Mouse (Mus musculus) heart, postnatal 0 days (tissue): ENCODE results near the gene Fam129b. TPM values are rescaled to one million over a fixed set of nuclear protein-coding genes. Genes with fewer than 3 reads are reported as not detected.
"Not testable (repeated sequence)": the region's sequence is repeated elsewhere in the genome, so short reads cannot be mapped to it uniquely, and the experiment has no call there.

ENCODE experiments used
- ATAC-seq: fragments of 200-750 bp; cut with Nextera tagmentation; 2 replicates; pipeline ENCODE4 v1.8.0; 2017; ENCODE audit warnings: low read depth, moderate number of reproducible peaks, moderate library complexity; ENCODE audit not compliant: insufficient read depth
- DNase-seq: peaks from one replicate; pipeline ENCODE4 v3.0.0-alpha.2; 2016; ENCODE audit warnings: low spot score
- H3K27ac ChIP-seq: fragments of 300-500 bp; sonication (generic); 2 replicates; pipeline ENCODE4 v1.5.1; 2014; ENCODE audit warnings: low read depth, mild to moderate bottlenecking
- H3K27me3 ChIP-seq: fragments of 300-500 bp; sonication (generic); 2 replicates; pipeline ENCODE4 v1.6.1; 2014; ENCODE audit warnings: low read length, mixed read lengths; ENCODE audit not compliant: control insufficient read depth, insufficient read depth
- H3K36me3 ChIP-seq: fragments of 300-500 bp; sonication (generic); replicated peaks from 2 replicates; pipeline ENCODE4 v1.6.1; 2014; ENCODE audit warnings: low read length, mixed read lengths; ENCODE audit not compliant: control insufficient read depth, insufficient read depth
- H3K4me1 ChIP-seq: fragments of 300-500 bp; sonication (generic); 2 replicates; pipeline ENCODE4 v1.6.1; 2014; ENCODE audit warnings: antibody characterized with exemption; ENCODE audit not compliant: control insufficient read depth, insufficient read depth
- H3K4me2 ChIP-seq: fragments of 300-500 bp; sonication (generic); 2 replicates; pipeline ENCODE4 v1.6.1; 2014; ENCODE audit warnings: low read depth, mild to moderate bottlenecking, low read length, moderate library complexity
- H3K4me3 ChIP-seq: fragments of 300-500 bp; sonication (generic); 2 replicates; pipeline ENCODE4 v1.5.1; 2014; ENCODE audit warnings: low read depth, low read length
- H3K9ac ChIP-seq: fragments of 300-500 bp; sonication (generic); replicated peaks from 2 replicates; pipeline ENCODE4 v1.6.1; 2014; ENCODE audit warnings: low read depth, low read length, mixed read lengths
- H3K9me3 ChIP-seq: fragments of 300-500 bp; sonication (generic); replicated peaks from 2 replicates; pipeline ENCODE4 v1.6.1; 2016; ENCODE audit warnings: low read length; ENCODE audit not compliant: control insufficient read depth
- CTCF ChIP-seq: IDR thresholded peaks from 2 replicates; pipeline ENCODE4 v1.5.1; 2016; ENCODE audit warnings: antibody characterized with exemption, control low read depth, low read depth
- EP300 ChIP-seq: IDR thresholded peaks from 2 replicates; pipeline ENCODE4 v1.6.1; 2016; ENCODE audit warnings: antibody characterized with exemption, low read depth
- WGBS: fragments of 180-500 bp; shearing (Covaris S2); extraction: QIAGEN DNeasy Blood & Tissue Kit; methylation state at CpG from one replicate; pipeline ENCODE4 v1.1.7; 2014; 5-methylcytosine and 5-hydroxymethylcytosine counted together
- polyA plus RNA-seq: library from polyadenylated mRNA; unstranded; fragments of >200 nt; fragmentation: Nextera tagmentation; extraction: Ambion mirVana; gene quantifications from 2 replicates; pipeline ENCODE4 v1.2.1, GENCODE M21; 2015
- total RNA-seq: library from RNA; depleted of rRNA; stranded (reverse); fragments of >200 nt; gene quantifications from 2 replicates; pipeline ENCODE4 v1.2.3, GENCODE M21; 2014; ENCODE audit warnings: low replicate concordance

Gene Fam129b
- total and polyA plus RNA-seq, 2 experiments from 2014 or later, result 25.3 to 60.1 TPM

GRCm38 (mm10) chr2:32846805-32847467 lies 29.0 kb upstream of the Fam129b start, which contains the start of gene Stxbp1:
Gene Stxbp1, minus strand, starts transcription at chr2:32847245.
- Histone ChIP-seq H3K4me1 (peaks cover 10% of the 10 kb centered on the region), H3K27me3 (peaks cover 5% of the 10 kb centered on the region; the same call in 1 of the 2 replicates), H3K9me3 (no peaks in the 10 kb centered on the region), H3K4me3 (peak within 1 kb of the TSS; percentile 83), H3K27ac (peak within 1 kb of the TSS; percentile 84), H3K9ac (peak within 1 kb of the TSS; percentile 75), H3K4me2 (peak within 1 kb of the TSS; percentile 79), H3K36me3 (no peaks in the 10 kb centered on the region)
- ATAC-seq (peak; percentile 93), DNase-seq (peak; percentile 89)
- TF ChIP-seq EP300 (no peak), CTCF (0 out of 2 replicates have a peak, but pooled peaks have one; percentile 0)
- WGBS, result under 1% methylated on average over 40 of the region's 78 CpGs

- peak overlapping the region; percentile 13; the same call in 1 of the 2 replicates for H3K4me2 ChIP-seq
- H3K27ac ChIP-seq, result no peak overlapping the region
- H3K4me3 ChIP-seq, result peak overlapping the region; percentile 83; the same call in 1 of the 2 replicates
- H3K9me3 ChIP-seq, result no peaks in the 10 kb centered on the region
- DNase-seq (no peak), ATAC-seq (no peak)
- peaks cover 10% of the 10 kb centered on the region for H3K4me1 ChIP-seq
- no peak overlapping the region for H3K9ac ChIP-seq
- no peaks in the 10 kb centered on the region for H3K36me3 ChIP-seq
- TF ChIP-seq CTCF (no peak), EP300 (no peak)
- peaks cover 11% of the 10 kb centered on the region; the same call in 1 of the 2 replicates for H3K27me3 ChIP-seq
- WGBS, result 28% methylated on average over 6 of the region's 6 CpGs
Measured at GRCm38 (mm10) chr2:32847468-32847821, 28.5 kb upstream of the Fam129b start.

- no peak overlapping the region for H3K9ac ChIP-seq
- H3K4me2 ChIP-seq, result no peak overlapping the region
- no peak overlapping the region for H3K27ac ChIP-seq
- ATAC-seq, result no peak
- H3K9me3 ChIP-seq, result no peaks in the 10 kb centered on the region
- DNase-seq, result no peak
- no peak overlapping the region for H3K4me3 ChIP-seq
- peak; percentile 45 for TF ChIP-seq CTCF
- TF ChIP-seq EP300, result no peak
- no peaks in the 10 kb centered on the region for H3K4me1 ChIP-seq
- peaks cover 11% of the 10 kb centered on the region; the same call in 1 of the 2 replicates for H3K27me3 ChIP-seq
- H3K36me3 ChIP-seq, result no peaks in the 10 kb centered on the region
- 7% methylated on average over 20 of the region's 20 CpGs for WGBS
Measured at GRCm38 (mm10) chr2:32852156-32852555, 23.8 kb upstream of the Fam129b start.

- DNase-seq, H3K4me1 ChIP-seq, H3K27ac ChIP-seq, H3K36me3 ChIP-seq, H3K4me3 ChIP-seq, H3K9me3 ChIP-seq, H3K4me2 ChIP-seq, H3K9ac ChIP-seq, ATAC-seq: not testable (repeated sequence)
- WGBS, result 68% methylated on average over 4 of the region's 4 CpGs
- H3K27me3 ChIP-seq, result peaks cover 11% of the 10 kb centered on the region; the same call in 1 of the 2 replicates
Measured at GRCm38 (mm10) chr2:32853716-32854115, 22.2 kb upstream of the Fam129b start.

GRCm38 (mm10) chr2:32854206-32854605 lies 21.7 kb upstream of the Fam129b start:
- H3K27ac ChIP-seq, result no peak overlapping the region
- DNase-seq, result peak; percentile 80
- no peak overlapping the region for H3K4me3 ChIP-seq
- H3K9ac ChIP-seq, result no peak overlapping the region
- H3K36me3 ChIP-seq, result no peaks in the 10 kb centered on the region
- peaks cover 11% of the 10 kb centered on the region; the same call in 1 of the 2 replicates for H3K27me3 ChIP-seq
- WGBS, result 4% methylated on average over 8 of the region's 8 CpGs
- H3K4me2 ChIP-seq, result no peak overlapping the region
- peak; percentile 75; the same call in 1 of the 2 replicates for ATAC-seq
- H3K9me3 ChIP-seq, result no peaks in the 10 kb centered on the region
- TF ChIP-seq EP300 (no peak), CTCF (peak; percentile 95)
- H3K4me1 ChIP-seq, result no peaks in the 10 kb centered on the region
